Comparison of ENCODE assay signal across 7 mouse cellular contexts in genomic region chr1:53547018-53547417, GRCm38 (mm10).
DNase-seq lines count a peak whose midpoint lies in the region.
"Not testable (repeated sequence)": the region's sequence is repeated elsewhere in the genome, so short reads cannot be mapped to it uniquely, and the experiment has no call there.

No protein-coding gene starts in this region.

- peak; percentile 72 for DNase-seq in brain, adult 2 months (ENCODE audit: low read depth, low spot score)
- peak; percentile 9 to 21 for DNase-seq in frontal cortex, postnatal 25 days (ENCODE audit: low spot score in 2 of 2)
- DNase-seq in layer of hippocampus, adult 8-10 months (ENCODE audit: low spot score in 2 of 2): peak; percentile 16 to 29
- peak; percentile 37 to 46 for DNase-seq in left cerebral cortex, adult 18-20 months (ENCODE audit: low spot score in 2 of 2)
- DNase-seq in left cerebral cortex, postnatal 14 days (ENCODE audit: low spot score in 2 of 2): peak; percentile 35 to 58
- peak; percentile 64 for DNase-seq in right cerebral cortex, adult 18-20 months
- DNase-seq in right cerebral cortex, postnatal 25 days: peak; percentile 54

- intact Hi-C loops in left cerebral cortex, postnatal 14 days (cut with DNase I): not testable (repeated sequence)

Comparison
In these comparisons a context has a peak if more than half of its experiments do, and no peak if none do; other contexts are left out.
1. Peak in every context shown above with its lines: DNase-seq.
2. DNase-seq: peak in every context shown above with its lines; median percentile 72 in brain, adult 2 months; 64 in right cerebral cortex, adult 18-20 months; 54 in right cerebral cortex, postnatal 25 days; 46 in left cerebral cortex, postnatal 14 days; 42 in left cerebral cortex, adult 18-20 months; 22 in layer of hippocampus, adult 8-10 months; 15 in frontal cortex, postnatal 25 days.